Mouse (Mus musculus): ENCODE results near the gene Rgs3.

DNA sequence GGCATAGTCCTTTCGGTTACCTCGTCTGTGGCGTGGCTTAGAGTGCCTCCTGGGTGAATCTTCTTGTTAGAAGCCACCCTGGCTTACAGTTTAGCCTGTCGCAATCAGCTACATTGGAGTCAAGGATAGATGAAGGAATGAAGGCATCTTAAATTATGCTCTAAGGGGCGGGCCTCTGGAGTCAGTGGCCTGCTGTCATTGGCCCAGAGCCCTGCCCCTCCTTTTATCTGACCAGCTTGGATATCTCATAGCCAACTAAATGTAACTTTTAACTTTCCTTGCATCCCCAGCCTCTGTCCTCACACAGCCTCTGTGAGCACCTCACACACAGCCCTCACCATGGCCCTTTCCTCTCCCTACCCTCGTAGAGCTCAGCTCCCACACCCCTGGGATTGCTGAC lies 76.4 kb downstream of the Rgs3 start:
- no peak for TF ChIP-seq FLI1 (IDR thresholded peaks at IDR 0.05; ENCODE audit: low read length)
- no peak for TF ChIP-seq GATA1 (IDR thresholded peaks at IDR 0.05; ENCODE audit: borderline replicate concordance, low read length)
